Mouse (Mus musculus) spleen, adult 2 months (tissue): ENCODE results near the gene Trp73.

Source experiments
- CTCF ChIP-seq: fragments of 200-500 bp; IDR thresholded peaks from 2 replicates; pipeline ENCODE4 v1.5.1; 2011; ENCODE audit warnings: mild to moderate bottlenecking, inconsistent platforms; ENCODE audit not compliant: insufficient read depth, insufficient read length, insufficient replicate concordance; ENCODE audit errors: extremely low read depth
- POLR2A ChIP-seq: fragments of 200-500 bp; IDR thresholded peaks from 2 replicates; pipeline ENCODE4 v1.6.1; 2011; ENCODE audit warnings: low read depth, low read length, inconsistent platforms

GRCm38 (mm10) chr4:154177257-154177656 lies 37.2 kb upstream of the Trp73 start:
- TF ChIP-seq POLR2A = no peak
- no peak for TF ChIP-seq CTCF
